Mouse (Mus musculus) limb, embryonic 13.5 days (tissue): Measurements from ENCODE around the gene Slc3a2. TPM values are rescaled to one million over a fixed set of nuclear protein-coding genes. Genes with fewer than 3 reads are reported as not detected.

Experiments used
- ATAC-seq: fragments of 200-750 bp; cut with Nextera tagmentation; 2 replicates; pipeline ENCODE4 v1.8.0; 2017; ENCODE audit warnings: low read depth, moderate number of reproducible peaks, moderate TSS enrichment; ENCODE audit not compliant: low FRiP score
- H3K27ac ChIP-seq: fragments of 300-500 bp; sonication (generic); 2 replicates; pipeline ENCODE4 v1.5.1; 2015; ENCODE audit warnings: inconsistent platforms, mild to moderate bottlenecking, moderate library complexity
- H3K27me3 ChIP-seq: fragments of 300-500 bp; sonication (generic); 2 replicates; pipeline ENCODE4 v1.6.1; 2015; ENCODE audit warnings: mild to moderate bottlenecking, inconsistent platforms
- H3K36me3 ChIP-seq: fragments of 300-500 bp; sonication (generic); 2 replicates; pipeline ENCODE4 v1.6.1; 2015; ENCODE audit warnings: inconsistent platforms, mild to moderate bottlenecking, moderate library complexity
- H3K4me1 ChIP-seq: fragments of 300-500 bp; sonication (generic); 2 replicates; pipeline ENCODE4 v1.6.1; 2015; ENCODE audit warnings: inconsistent platforms
- H3K4me2 ChIP-seq: fragments of 300-500 bp; sonication (generic); replicated peaks from 2 replicates; pipeline ENCODE4 v1.6.1; 2015; ENCODE audit warnings: inconsistent platforms, mild to moderate bottlenecking, moderate library complexity
- H3K4me3 ChIP-seq: fragments of 300-500 bp; sonication (generic); 2 replicates; pipeline ENCODE4 v1.5.1; 2015; ENCODE audit warnings: moderate library complexity, mild to moderate bottlenecking, inconsistent platforms
- H3K9ac ChIP-seq: fragments of 300-500 bp; sonication (generic); 2 replicates; pipeline ENCODE4 v1.6.1; 2015; ENCODE audit warnings: mild to moderate bottlenecking, inconsistent platforms
- H3K9me3 ChIP-seq: fragments of 300-500 bp; sonication (generic); 2 replicates; pipeline ENCODE4 v1.6.1; 2016; ENCODE audit warnings: inconsistent platforms
- WGBS: fragments of 180-500 bp; shearing (Covaris S2); methylation state at CpG from one replicate; pipeline ENCODE4 v1.1.7; 2015; 5-methylcytosine and 5-hydroxymethylcytosine counted together
- polyA plus RNA-seq: library from polyadenylated mRNA; unstranded; fragments of >200 nt; fragmentation: Nextera tagmentation; extraction: Ambion mirVana; gene quantifications from 2 replicates; pipeline ENCODE4 v1.2.1, GENCODE M21; 2015

Slc3a2 gene
- polyA plus RNA-seq, 1 experiment from 2014 or later, result 103 TPM

GRCm38 (mm10) chr19:8702458-8702857 lies 20.7 kb downstream of the Slc3a2 start:
- Histone ChIP-seq H3K4me1 (no peaks in the 10 kb centered on the region), H3K4me2 (no peak overlapping the region), H3K27me3 (no peaks in the 10 kb centered on the region), H3K9me3 (no peaks in the 10 kb centered on the region), H3K36me3 (peaks cover 12% of the 10 kb centered on the region), H3K9ac (no peak overlapping the region), H3K4me3 (no peak overlapping the region), H3K27ac (no peak overlapping the region)
- 74% methylated on average over 3 of the region's 3 CpGs for WGBS
- no peak for ATAC-seq

GRCm38 (mm10) chr19:8699652-8700051 lies 23.5 kb downstream of the Slc3a2 start:
- Histone ChIP-seq H3K9me3 (no peaks in the 10 kb centered on the region), H3K4me3 (no peak overlapping the region), H3K27me3 (no peaks in the 10 kb centered on the region), H3K4me1 (no peaks in the 10 kb centered on the region), H3K27ac (no peak overlapping the region), H3K36me3 (no peaks in the 10 kb centered on the region), H3K9ac (no peak overlapping the region), H3K4me2 (no peak overlapping the region)
- WGBS, result 79% methylated on average over 9 of the region's 9 CpGs
- ATAC-seq, result no peak

GRCm38 (mm10) chr19:8695330-8695729 lies 27.8 kb downstream of the Slc3a2 start:
- H3K4me2 ChIP-seq, result no peak overlapping the region
- no peak overlapping the region for H3K9ac ChIP-seq
- peak; percentile 44; the same call in 1 of the 2 replicates for ATAC-seq
- no peaks in the 10 kb centered on the region for H3K9me3 ChIP-seq
- no peak overlapping the region for H3K4me3 ChIP-seq
- no peak overlapping the region for H3K27ac ChIP-seq
- WGBS, result 52% methylated on average over 6 of the region's 6 CpGs
- H3K27me3 ChIP-seq, result no peaks in the 10 kb centered on the region
- no peaks in the 10 kb centered on the region for H3K36me3 ChIP-seq
- no peaks in the 10 kb centered on the region for H3K4me1 ChIP-seq

DNA sequence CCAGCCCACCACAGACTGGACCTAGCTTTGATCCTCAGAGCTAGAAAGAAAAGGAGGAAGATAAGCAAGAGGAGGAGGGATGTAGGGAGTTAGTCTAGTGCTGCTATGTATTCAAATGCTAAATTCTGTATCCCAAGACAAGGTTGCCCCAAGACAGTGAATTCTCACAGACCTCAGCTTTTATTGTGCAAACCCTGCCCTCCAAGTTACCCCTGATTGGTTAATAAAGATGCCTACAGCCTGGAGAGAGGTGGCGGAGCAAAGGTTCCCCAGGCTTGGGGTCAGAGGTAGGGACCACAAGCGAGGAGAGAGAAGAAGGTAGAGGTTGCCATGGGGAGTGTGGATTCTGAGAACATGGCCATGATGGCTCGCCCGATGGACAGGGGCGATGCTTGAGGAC lies 30.4 kb downstream of the Slc3a2 start:
- H3K27me3 ChIP-seq, result no peaks in the 10 kb centered on the region

DNA sequence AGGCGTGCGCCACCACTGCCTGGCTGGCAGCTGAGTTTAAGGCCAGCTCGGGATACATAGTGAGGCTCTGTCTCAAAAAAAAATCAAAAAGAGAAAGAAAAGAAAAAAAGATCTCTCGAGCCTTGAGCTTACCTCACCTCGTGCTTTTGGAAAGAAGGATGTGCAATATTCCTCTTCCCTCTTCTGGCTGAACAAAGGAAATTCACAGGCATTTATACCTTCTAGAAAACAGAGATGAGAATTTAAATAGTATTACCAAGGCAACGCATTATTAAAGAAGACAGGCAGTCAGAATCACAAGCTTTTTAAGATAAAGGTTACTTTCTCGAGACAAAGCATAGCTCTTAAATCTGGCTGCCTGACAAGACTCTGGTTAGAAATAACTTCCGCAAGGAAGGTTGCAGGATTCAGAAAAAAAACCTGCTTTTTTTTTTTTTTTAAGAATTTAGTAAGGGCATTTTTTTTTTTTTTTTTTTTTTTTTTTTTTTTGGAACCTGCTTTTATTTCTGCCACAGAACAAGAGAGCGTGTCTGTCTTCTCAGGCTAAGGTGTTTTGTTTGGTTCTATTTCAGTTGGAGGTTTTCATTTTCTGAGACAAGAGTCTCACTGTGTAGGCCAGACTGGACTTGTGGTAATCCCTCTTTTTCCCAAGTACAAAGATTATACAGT lies 31.2 kb downstream of the Slc3a2 start:
- WGBS, result 69% methylated on average over 9 of the region's 9 CpGs
- ATAC-seq, result no peak

More for the DNA sequence above, 30.4 kb downstream of the Slc3a2 start:
- Histone ChIP-seq H3K4me3 (no peak overlapping the region), H3K4me2 (no peak overlapping the region), H3K9me3 (no peaks in the 10 kb centered on the region), H3K9ac (no peak overlapping the region), H3K4me1 (no peaks in the 10 kb centered on the region), H3K27ac (no peak overlapping the region), H3K36me3 (no peaks in the 10 kb centered on the region)
- ATAC-seq, result no peak
- WGBS, result 65% methylated on average over 5 of the region's 5 CpGs

DNA sequence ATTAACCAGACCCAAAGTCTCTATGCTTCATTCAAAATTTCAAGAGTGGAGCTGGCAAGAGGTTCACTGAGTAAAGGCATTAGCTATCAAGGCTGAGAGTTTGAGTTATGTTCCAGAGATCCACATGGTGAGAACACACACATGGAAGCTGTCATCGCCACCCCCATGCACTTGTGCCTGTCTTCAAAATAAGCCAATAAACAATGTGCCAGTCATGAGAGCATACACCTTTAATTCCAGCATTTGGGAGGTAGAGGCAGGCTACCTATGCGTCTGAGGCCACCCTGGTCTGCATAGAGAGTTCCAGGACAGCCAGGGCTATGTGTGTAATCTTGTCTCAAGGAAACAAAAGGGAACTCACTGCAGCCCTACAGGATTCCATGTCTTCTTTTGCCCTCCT lies 39.5 kb downstream of the Slc3a2 start:
- 82% methylated on average over 2 of the region's 2 CpGs for WGBS
- H3K4me3 ChIP-seq, result no peak overlapping the region
- no peak overlapping the region for H3K4me2 ChIP-seq
- no peaks in the 10 kb centered on the region for H3K9me3 ChIP-seq
- no peaks in the 10 kb centered on the region for H3K27me3 ChIP-seq
- no peak overlapping the region for H3K27ac ChIP-seq
- ATAC-seq, result no peak
- no peak overlapping the region for H3K9ac ChIP-seq
- peaks cover 8% of the 10 kb centered on the region; the same call in 1 of the 2 replicates for H3K4me1 ChIP-seq
- H3K36me3 ChIP-seq, result no peaks in the 10 kb centered on the region

More for the DNA sequence above, 31.2 kb downstream of the Slc3a2 start:
- Histone ChIP-seq H3K4me2 (no peak overlapping the region), H3K36me3 (no peaks in the 10 kb centered on the region), H3K27ac (no peak overlapping the region), H3K9me3 (no peaks in the 10 kb centered on the region), H3K27me3 (no peaks in the 10 kb centered on the region), H3K9ac (no peak overlapping the region), H3K4me1 (no peaks in the 10 kb centered on the region), H3K4me3 (no peak overlapping the region)

- no peaks in the 10 kb centered on the region for H3K9me3 ChIP-seq
- H3K27me3 ChIP-seq, result no peaks in the 10 kb centered on the region
- peaks cover 8% of the 10 kb centered on the region; the same call in 1 of the 2 replicates for H3K4me1 ChIP-seq
- WGBS, result 2% methylated on average over 3 of the region's 3 CpGs
- no peaks in the 10 kb centered on the region for H3K36me3 ChIP-seq
- H3K9ac ChIP-seq, result no peak overlapping the region
- no peak overlapping the region for H3K27ac ChIP-seq
- H3K4me3 ChIP-seq, result no peak overlapping the region
- no peak overlapping the region for H3K4me2 ChIP-seq
- ATAC-seq, result peak; percentile 77
Observed at GRCm38 (mm10) chr19:8682996-8683395, 40.2 kb downstream of the Slc3a2 start.

DNA sequence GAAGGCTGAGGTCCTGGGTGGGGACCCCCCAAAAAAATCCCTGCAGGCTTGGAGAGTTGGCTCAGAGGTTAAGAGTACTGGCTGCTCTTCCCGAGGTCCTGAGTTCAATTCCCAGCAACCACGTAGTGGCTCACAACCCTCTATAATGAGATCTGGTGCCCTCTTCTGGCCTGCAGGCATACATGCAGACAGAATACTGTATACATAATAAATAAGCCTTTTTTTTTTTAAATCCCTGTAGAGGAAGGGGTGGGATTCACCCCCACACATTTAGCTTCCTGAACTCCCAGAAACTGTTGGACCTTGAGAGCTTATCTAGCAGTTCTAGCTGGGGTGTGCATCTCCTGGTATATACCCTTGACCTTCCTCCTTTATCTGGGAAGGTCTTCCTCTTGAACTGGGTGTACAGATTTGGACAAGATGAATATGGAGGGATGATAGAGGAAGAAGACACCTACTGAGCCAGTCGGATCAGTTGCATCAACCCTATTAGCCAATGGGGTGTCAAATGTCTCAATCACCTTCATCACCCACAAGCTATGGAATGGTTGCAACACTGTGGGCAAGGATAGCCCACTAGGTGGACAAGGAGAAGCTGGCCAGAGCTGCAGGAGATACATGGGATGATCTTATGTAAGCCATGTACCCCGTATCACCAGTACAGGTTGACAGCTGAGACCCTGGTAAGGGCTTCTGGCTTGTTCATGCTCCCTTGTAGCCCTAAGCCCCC lies 41.4 kb downstream of the Slc3a2 start:
- H3K4me1 ChIP-seq, result peaks cover 8% of the 10 kb centered on the region; the same call in 1 of the 2 replicates
- H3K9me3 ChIP-seq, result no peaks in the 10 kb centered on the region
- no peak for ATAC-seq
- no peak overlapping the region for H3K27ac ChIP-seq
- H3K9ac ChIP-seq, result no peak overlapping the region
- WGBS, result 96% methylated on average over 4 of the region's 4 CpGs
- no peaks in the 10 kb centered on the region for H3K36me3 ChIP-seq
- H3K4me2 ChIP-seq, result no peak overlapping the region
- no peaks in the 10 kb centered on the region for H3K27me3 ChIP-seq
- no peak overlapping the region for H3K4me3 ChIP-seq

DNA sequence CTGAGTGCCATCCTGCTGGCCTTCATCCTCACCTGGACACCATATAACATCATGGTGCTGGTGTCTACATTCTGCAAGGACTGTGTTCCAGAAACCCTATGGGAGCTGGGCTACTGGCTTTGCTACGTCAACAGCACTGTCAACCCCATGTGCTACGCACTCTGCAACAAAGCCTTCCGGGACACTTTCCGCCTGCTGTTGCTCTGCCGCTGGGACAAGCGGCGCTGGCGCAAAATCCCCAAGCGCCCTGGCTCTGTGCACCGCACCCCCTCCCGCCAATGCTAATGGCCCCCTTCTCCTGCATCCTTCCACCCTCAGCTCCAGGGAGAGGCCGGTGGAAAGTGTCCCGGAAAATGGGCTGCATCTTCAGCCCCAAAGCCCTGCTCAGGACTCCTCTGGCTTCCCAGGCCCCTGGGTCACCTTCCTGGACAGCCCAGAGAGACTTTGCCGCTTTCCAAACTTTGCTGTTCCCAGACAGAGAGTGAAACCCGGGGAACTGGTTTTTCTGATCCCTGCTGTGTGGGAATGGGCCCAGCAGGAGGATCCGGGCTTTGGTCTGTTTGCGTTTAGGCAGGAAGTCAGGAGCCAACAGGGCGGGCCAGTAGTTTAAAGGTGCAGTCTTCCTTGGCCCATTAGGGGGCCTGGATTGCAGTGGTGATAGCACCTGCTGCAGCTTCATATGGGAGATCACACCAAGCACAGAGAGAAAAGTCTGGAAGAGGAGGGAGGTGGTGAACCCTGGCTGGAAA lies 44.0 kb downstream of the Slc3a2 start:
- no peak for ATAC-seq
- no peaks in the 10 kb centered on the region for H3K27me3 ChIP-seq
- peak overlapping the region; percentile 34 for H3K4me2 ChIP-seq
- no peak overlapping the region for H3K4me3 ChIP-seq
- no peaks in the 10 kb centered on the region for H3K9me3 ChIP-seq
- WGBS, result 19% methylated on average over 18 of the region's 18 CpGs
- H3K4me1 ChIP-seq, result peaks cover 8% of the 10 kb centered on the region; the same call in 1 of the 2 replicates
- H3K36me3 ChIP-seq, result no peaks in the 10 kb centered on the region
- no peak overlapping the region for H3K27ac ChIP-seq
- peak overlapping the region; percentile 35 for H3K9ac ChIP-seq

DNA sequence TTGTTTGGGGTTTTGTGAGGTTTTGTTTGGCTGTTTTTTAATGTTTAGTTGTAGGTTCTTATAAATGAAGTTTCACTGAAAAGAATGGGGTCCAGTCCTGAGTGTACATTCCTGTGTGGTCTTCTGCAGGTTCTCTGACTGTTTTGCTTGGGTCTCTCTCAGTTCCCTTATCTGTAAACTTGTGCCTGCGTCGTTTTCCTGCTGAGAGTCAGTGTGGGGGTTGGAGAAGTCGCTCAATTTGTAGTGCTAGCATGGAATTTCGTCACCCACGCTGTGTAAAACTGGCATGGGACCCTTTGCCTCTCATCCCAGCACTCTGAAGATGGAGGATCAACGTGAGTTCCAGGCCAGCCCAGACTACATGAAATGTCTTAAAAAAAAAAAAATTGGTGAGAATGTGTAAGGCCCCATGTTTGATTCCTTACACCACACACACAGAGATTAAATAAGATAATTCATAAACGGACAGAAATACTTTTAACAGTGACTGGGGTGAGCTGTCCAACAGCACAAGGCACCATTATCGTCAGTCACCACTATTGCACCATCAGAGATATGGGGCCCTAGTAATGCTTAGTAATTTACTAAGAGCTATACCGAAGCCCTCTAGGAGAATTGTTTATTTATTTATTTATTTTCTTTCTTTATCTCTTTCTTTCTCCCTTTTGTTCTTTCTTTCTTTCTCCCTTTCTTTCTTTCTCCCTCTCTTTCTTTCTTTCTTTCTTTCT lies 49.7 kb downstream of the Slc3a2 start:
- Histone ChIP-seq H3K27me3 (0 out of 2 replicates have a peak, but pooled peaks cover 2% of the 10 kb centered on the region), H3K27ac (no peak overlapping the region), H3K9ac (no peak overlapping the region), H3K36me3 (no peaks in the 10 kb centered on the region), H3K4me3 (no peak overlapping the region), H3K9me3 (no peaks in the 10 kb centered on the region), H3K4me2 (no peak overlapping the region), H3K4me1 (no peaks in the 10 kb centered on the region)
- 69% methylated on average over 9 of the region's 9 CpGs for WGBS
- ATAC-seq, result no peak

- no peaks in the 10 kb centered on the region for H3K36me3 ChIP-seq
- H3K9me3 ChIP-seq, result no peaks in the 10 kb centered on the region
- ATAC-seq, result no peak
- no peak overlapping the region for H3K9ac ChIP-seq
- WGBS, result 83% methylated on average over 3 of the region's 3 CpGs
- H3K4me3 ChIP-seq, result no peak overlapping the region
- 0 out of 2 replicates have a peak, but pooled peaks cover 2% of the 10 kb centered on the region for H3K27me3 ChIP-seq
- H3K4me1 ChIP-seq, result no peaks in the 10 kb centered on the region
- H3K4me2 ChIP-seq, result no peak overlapping the region
- no peak overlapping the region for H3K27ac ChIP-seq
Observed at GRCm38 (mm10) chr19:8672859-8673258, 50.3 kb downstream of the Slc3a2 start.
